ENCODE assay signal across 35 mouse cellular contexts in the genomic region with DNA sequence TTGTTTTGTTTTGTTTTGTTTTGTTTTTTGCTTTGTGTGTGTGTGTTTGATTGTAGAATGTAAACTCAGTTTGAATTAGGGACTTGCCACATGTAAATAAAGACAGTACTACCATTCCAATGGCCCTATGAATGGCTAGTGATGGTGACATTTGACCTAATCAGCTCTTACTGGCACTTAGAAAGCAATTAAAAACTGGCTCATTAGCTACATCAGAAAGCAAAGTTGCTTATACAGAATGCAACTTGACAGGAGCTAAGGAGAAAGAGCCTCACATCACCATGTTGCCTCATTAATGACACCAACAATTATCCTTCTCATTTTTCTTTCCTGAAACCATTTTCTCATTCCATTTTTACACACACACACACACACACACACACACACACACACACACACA.
"Had no signal": no experiment of that assay in that cellular context is flagged by ENCODE, and none has a peak within 500 bp of the region (broad histone marks: within the 10 kb centered on the region; RNA-seq: fewer than 3 reads in every experiment).

No protein-coding gene starts in this region.

- H3K4me3 ChIP-seq: heart, embryonic 10.5 days; heart, embryonic 12.5 days; heart, embryonic 13.5 days; heart, embryonic 15.5 days; hindbrain, embryonic 10.5 days; hindbrain, embryonic 12.5 days; hindbrain, embryonic 13.5 days; hindbrain, embryonic 15.5 days; intestine, embryonic 15.5 days; kidney, embryonic 15.5 days; layer of hippocampus, adult 2 months had no signal

- DNase-seq: heart, postnatal 10 days; heart, postnatal 14 days; heart, postnatal 36 days; heart, postnatal 4 days; kidney, adult 11 months; kidney, adult 18-20 months; kidney, adult 2 months; kidney, adult 8-10 months; kidney, adult 9 months; kidney, postnatal 10 days; kidney, postnatal 14 days; kidney, postnatal 25 days; kidney, postnatal 36 days; kidney, postnatal 4 days; layer of hippocampus, adult 9-11 months; layer of hippocampus, postnatal 36 days had no signal

- H3K4me1 ChIP-seq: heart, embryonic 10.5 days; heart, embryonic 12.5 days; heart, embryonic 13.5 days; heart, embryonic 15.5 days; hindbrain, embryonic 10.5 days; hindbrain, embryonic 12.5 days; hindbrain, embryonic 13.5 days; hindbrain, embryonic 15.5 days; intestine, embryonic 15.5 days; kidney, embryonic 15.5 days had no signal

- H3K27me3 ChIP-seq: heart, embryonic 12.5 days; heart, embryonic 13.5 days; heart, embryonic 15.5 days; hindbrain, embryonic 12.5 days; hindbrain, embryonic 13.5 days; hindbrain, embryonic 15.5 days; intestine, embryonic 15.5 days; kidney, embryonic 15.5 days had no signal

- ATAC-seq: hindbrain, embryonic 16.5 days; hindbrain, postnatal 0 days; inflammation-experienced regulatory T-cells, adult 6 months; intestine, embryonic 15.5 days; intestine, embryonic 16.5 days; intestine, postnatal 0 days had no signal

- H3K9me3 ChIP-seq: heart, embryonic 10.5 days; heart, embryonic 12.5 days; heart, embryonic 13.5 days; heart, embryonic 15.5 days; hindbrain, embryonic 10.5 days; hindbrain, embryonic 12.5 days; hindbrain, embryonic 13.5 days; hindbrain, embryonic 15.5 days; intestine, embryonic 15.5 days; kidney, embryonic 15.5 days had no signal

- H3K27ac ChIP-seq: heart, embryonic 10.5 days; heart, embryonic 13.5 days; heart, embryonic 15.5 days; hindbrain, embryonic 10.5 days; hindbrain, embryonic 12.5 days; hindbrain, embryonic 13.5 days; hindbrain, embryonic 14.5 days; hindbrain, embryonic 15.5 days; hindbrain, postnatal 0 days; intestine, embryonic 15.5 days; kidney, embryonic 15.5 days; kidney, postnatal 0 days; layer of hippocampus, adult 2 months had no signal

- H3K9ac ChIP-seq: heart, embryonic 12.5 days; heart, embryonic 13.5 days; heart, embryonic 15.5 days; hindbrain, embryonic 12.5 days; hindbrain, embryonic 13.5 days; hindbrain, embryonic 14.5 days; hindbrain, embryonic 15.5 days; intestine, embryonic 15.5 days; kidney, embryonic 15.5 days had no signal

- H3K4me2 ChIP-seq: heart, embryonic 11.5 days; heart, embryonic 12.5 days; heart, embryonic 13.5 days; heart, embryonic 15.5 days; hindbrain, embryonic 12.5 days; hindbrain, embryonic 13.5 days; hindbrain, embryonic 14.5 days; hindbrain, embryonic 15.5 days; intestine, embryonic 15.5 days; kidney, embryonic 15.5 days had no signal

- H3K36me3 ChIP-seq: heart, embryonic 10.5 days; heart, embryonic 12.5 days; heart, embryonic 13.5 days; heart, embryonic 15.5 days; hindbrain, embryonic 10.5 days; hindbrain, embryonic 12.5 days; hindbrain, embryonic 13.5 days; hindbrain, embryonic 15.5 days; intestine, embryonic 15.5 days; kidney, embryonic 15.5 days had no signal
